Mouse (Mus musculus) hindbrain, embryonic 16.5 days (tissue): Measurements from ENCODE around the gene Creld2. TPM values are rescaled to one million over a fixed set of nuclear protein-coding genes. Genes with fewer than 3 reads are reported as not detected.

Experiments
- ATAC-seq: fragments of 200-750 bp; cut with Nextera tagmentation; 2 replicates; pipeline ENCODE4 v1.8.0; 2017; ENCODE audit warnings: moderate TSS enrichment, moderate library complexity
- H3K27ac ChIP-seq: fragments of 300-500 bp; sonication (generic); 2 replicates; pipeline ENCODE4 v1.5.1; 2014; ENCODE audit warnings: low read depth, mild to moderate bottlenecking, control low read depth, low read length, moderate library complexity
- H3K27me3 ChIP-seq: fragments of 300-500 bp; sonication (generic); replicated peaks from 2 replicates; pipeline ENCODE4 v1.6.1; 2014; ENCODE audit warnings: low read length; ENCODE audit not compliant: control insufficient read depth, insufficient read depth
- H3K36me3 ChIP-seq: fragments of 300-500 bp; sonication (generic); 2 replicates; pipeline ENCODE4 v1.6.1; 2014; ENCODE audit warnings: mild to moderate bottlenecking, low read length, moderate library complexity, mixed read lengths; ENCODE audit not compliant: control insufficient read depth, insufficient read depth
- H3K4me1 ChIP-seq: fragments of 300-500 bp; sonication (generic); 2 replicates; pipeline ENCODE4 v1.6.1; 2014; ENCODE audit warnings: low read depth, low read length; ENCODE audit not compliant: control insufficient read depth, insufficient read depth
- H3K4me2 ChIP-seq: fragments of 300-500 bp; sonication (generic); 2 replicates; pipeline ENCODE4 v1.6.1; 2014; ENCODE audit warnings: mild to moderate bottlenecking, low read length, control low read depth, moderate library complexity
- H3K4me3 ChIP-seq: fragments of 300-500 bp; sonication (generic); 2 replicates; pipeline ENCODE4 v1.5.1; 2014; ENCODE audit warnings: mild to moderate bottlenecking, low read length, control low read depth, moderate library complexity
- H3K9ac ChIP-seq: fragments of 300-500 bp; sonication (generic); 2 replicates; pipeline ENCODE4 v1.6.1; 2014; ENCODE audit warnings: low read depth, mild to moderate bottlenecking, control low read depth, low read length, moderate library complexity
- H3K9me3 ChIP-seq: fragments of 300-500 bp; sonication (generic); 2 replicates; pipeline ENCODE4 v1.6.1; 2014; ENCODE audit warnings: mild to moderate bottlenecking, low read length, moderate library complexity; ENCODE audit not compliant: control insufficient read depth
- WGBS: fragments of 180-500 bp; shearing (Covaris S2); extraction: QIAGEN DNeasy Blood & Tissue Kit; methylation state at CpG from one replicate; pipeline ENCODE4 v1.1.7; 2014; 5-methylcytosine and 5-hydroxymethylcytosine counted together
- polyA plus RNA-seq: library from polyadenylated mRNA; unstranded; fragments of >200 nt; fragmentation: Nextera tagmentation; extraction: Ambion mirVana; gene quantifications from 2 replicates; pipeline ENCODE4 v1.2.1, GENCODE M21; 2015

Creld2 gene
- polyA plus RNA-seq, 1 experiment from 2014 or later: 61.9 TPM

GRCm38 (mm10) chr15:88870418-88871185 is 51.2 kb downstream of the Creld2 start:
- H3K36me3 ChIP-seq: peaks cover 6% of the 10 kb centered on the region
- WGBS: 80% methylated on average over 5 of the region's 5 CpGs
- H3K4me3 ChIP-seq: no peak overlapping the region
- no peaks in the 10 kb centered on the region; the same call in 1 of the 2 replicates for H3K4me1 ChIP-seq
- H3K4me2 ChIP-seq: no peak overlapping the region
- H3K9me3 ChIP-seq: no peaks in the 10 kb centered on the region
- no peak overlapping the region for H3K9ac ChIP-seq
- H3K27ac ChIP-seq: no peak overlapping the region
- no peaks in the 10 kb centered on the region for H3K27me3 ChIP-seq
- no peak for ATAC-seq

GRCm38 (mm10) chr15:88874061-88874460 is 54.6 kb downstream of the Creld2 start:
- H3K27me3 ChIP-seq: no peaks in the 10 kb centered on the region
- 85% methylated on average over 3 of the region's 3 CpGs for WGBS

GRCm38 (mm10) chr15:88874477-88874876 is 55.0 kb downstream of the Creld2 start:
- no peak overlapping the region for H3K4me2 ChIP-seq
- H3K9me3 ChIP-seq: no peaks in the 10 kb centered on the region
- no peak overlapping the region for H3K4me3 ChIP-seq
- H3K9ac ChIP-seq: no peak overlapping the region
- ATAC-seq: no peak
- 88% methylated on average over 6 of the region's 6 CpGs for WGBS
- H3K27ac ChIP-seq: no peak overlapping the region
- H3K4me1 ChIP-seq: no peaks in the 10 kb centered on the region
- no peaks in the 10 kb centered on the region for H3K36me3 ChIP-seq
- H3K27me3 ChIP-seq: no peaks in the 10 kb centered on the region

More at GRCm38 (mm10) chr15:88874061-88874460, 54.6 kb downstream of the Creld2 start:
- no peak overlapping the region for H3K4me3 ChIP-seq
- H3K27ac ChIP-seq: no peak overlapping the region
- H3K9me3 ChIP-seq: no peaks in the 10 kb centered on the region
- no peaks in the 10 kb centered on the region for H3K36me3 ChIP-seq
- no peak for ATAC-seq
- no peak overlapping the region for H3K4me2 ChIP-seq
- no peak overlapping the region for H3K9ac ChIP-seq
- no peaks in the 10 kb centered on the region for H3K4me1 ChIP-seq

- H3K4me3 ChIP-seq: no peak overlapping the region
- H3K9ac ChIP-seq: no peak overlapping the region
- H3K4me2 ChIP-seq: no peak overlapping the region; the same call in 1 of the 2 replicates
- H3K9me3 ChIP-seq: no peaks in the 10 kb centered on the region
- H3K27ac ChIP-seq: no peak overlapping the region
- H3K4me1 ChIP-seq: no peaks in the 10 kb centered on the region
- WGBS: 28% methylated on average over 9 of the region's 10 CpGs
- no peak for ATAC-seq
- H3K27me3 ChIP-seq: no peaks in the 10 kb centered on the region
- no peaks in the 10 kb centered on the region for H3K36me3 ChIP-seq
These were observed 56.2 kb downstream of the Creld2 start for GRCm38 (mm10) chr15:88875625-88876081.

Other genes starting within 250 kb of the Creld2 start
- not detected in 2 replicates for gene Zdhhc25, start 219.3 kb upstream of the Creld2 start, polyA plus RNA-seq
- gene Brd1, start 85.4 kb upstream of the Creld2 start, polyA plus RNA-seq: 12.9 and 14.9 TPM in 2 replicates
- gene Zbed4, start 68.0 kb upstream of the Creld2 start, polyA plus RNA-seq: 9.9 and 15.3 TPM in 2 replicates
- gene Alg12, start 328 bp upstream of the Creld2 start, polyA plus RNA-seq: 9.5 and 10.1 TPM in 2 replicates
- 71.4 and 77.4 TPM in 2 replicates for gene Pim3, start 42.5 kb downstream of the Creld2 start, polyA plus RNA-seq
- 0.06 and 0.13 TPM in 2 replicates for gene Ttll8, start 134.8 kb downstream of the Creld2 start, polyA plus RNA-seq
- gene Mlc1, start 159.4 kb downstream of the Creld2 start, polyA plus RNA-seq: 39.1 and 52.9 TPM in 2 replicates
- gene Mov10l1, start 163.3 kb downstream of the Creld2 start, polyA plus RNA-seq: 0.05 and 0.09 TPM in 2 replicates
- gene Panx2, start 240.1 kb downstream of the Creld2 start, polyA plus RNA-seq: 9.5 and 11.9 TPM in 2 replicates